Mouse (Mus musculus) testis, adult 2 months (tissue): ENCODE results near the gene Kif18a.

Source experiments
- CTCF ChIP-seq: fragments of 200-500 bp; IDR thresholded peaks from 2 replicates; pipeline ENCODE4 v1.5.1; 2012; ENCODE audit warnings: low read depth, mild to moderate bottlenecking, inconsistent platforms, low read length, moderate library complexity; ENCODE audit not compliant: control insufficient read depth, insufficient read depth, insufficient replicate concordance
- POLR2A ChIP-seq: fragments of 200-500 bp; IDR thresholded peaks from 2 replicates; pipeline ENCODE4 v1.6.1; 2012; ENCODE audit warnings: low read depth, mild to moderate bottlenecking, inconsistent platforms, low read length, moderate library complexity; ENCODE audit not compliant: control insufficient read depth

- TF ChIP-seq POLR2A (no peak), CTCF (no peak)
These were observed 8.8 kb downstream of the Kif18a start for GRCm38 (mm10) chr2:109289327-109289726.
